Mouse (Mus musculus): Measurements from ENCODE around the gene Cd274.

GRCm38 (mm10) chr19:29364076-29364475 lies 3.2 kb upstream of the Cd274 start:
- no peak for TF ChIP-seq ZNF384 (IDR thresholded peaks at IDR 0.05; ENCODE audit: low read depth, low read length)
- TF ChIP-seq CHD2 (IDR thresholded peaks at IDR 0.05; ENCODE audit: low read depth, low read length), result no peak
- TF ChIP-seq HCFC1 (IDR thresholded peaks at IDR 0.05; ENCODE audit: borderline replicate concordance, insufficient read depth, low read length), result no peak
- no peak for TF ChIP-seq MAFK (IDR thresholded peaks at IDR 0.05; ENCODE audit: insufficient read depth, low read depth, low read length)
- TF ChIP-seq ZC3H11A (IDR thresholded peaks at IDR 0.05; ENCODE audit: borderline replicate concordance, low read depth, low read length), result no peak
